Mouse (Mus musculus): ENCODE measurements around the gene Atp6v1g1.

The Atp6v1g1 gene

DNA sequence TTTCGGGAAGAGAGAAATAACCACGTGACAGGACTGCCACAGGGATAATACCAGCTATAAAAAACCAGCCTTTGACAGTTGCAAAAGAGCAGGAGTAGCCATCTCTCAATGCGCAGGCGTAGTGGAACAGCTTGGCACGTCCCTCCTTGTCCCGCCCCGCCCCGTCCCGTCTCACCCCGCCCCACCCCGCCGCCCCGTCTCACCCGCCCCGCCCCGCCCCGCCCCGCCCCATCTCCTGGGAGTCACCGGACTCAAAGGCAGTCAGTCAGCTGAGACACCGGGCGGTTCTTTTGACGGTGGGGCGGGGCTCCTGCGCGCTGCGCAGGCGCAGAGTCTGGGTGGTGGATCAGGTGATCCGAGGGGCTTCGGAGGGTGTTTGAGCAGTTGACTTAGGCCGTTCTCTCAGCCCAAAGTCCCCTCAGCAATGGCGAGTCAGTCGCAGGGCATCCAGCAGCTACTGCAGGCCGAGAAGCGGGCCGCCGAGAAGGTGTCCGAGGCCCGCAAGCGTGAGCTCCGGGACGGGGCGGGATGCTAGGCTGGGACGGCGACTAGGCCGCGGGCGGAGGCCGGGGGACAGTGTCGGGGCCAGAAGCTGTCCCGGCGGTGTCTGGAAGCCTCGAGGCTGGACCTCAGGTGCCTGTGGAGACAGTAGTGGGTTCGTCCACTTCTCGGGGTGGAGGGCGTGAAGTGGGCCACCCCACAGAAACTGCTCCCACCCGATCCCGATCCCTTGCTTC is at the start of gene Atp6v1g1:
Atp6v1g1 (plus strand) TSS at position 279 of the 737 bp plus-strand sequence.
- Histone ChIP-seq H3K27me3 (ENCODE audit: insufficient read depth, low read length) (no peaks in the 10 kb centered on the region), H3K4me1 (replicated peaks; ENCODE audit: low read depth, low read length) (peaks cover 41% of the 10 kb centered on the region), H3K9me3 (ENCODE audit: low read length) (no peaks in the 10 kb centered on the region), H3K4me3 (replicated peaks; ENCODE audit: low read length) (peak within 1 kb of the TSS; percentile 85), H3K36me3 (ENCODE audit: insufficient read depth, low read length) (peaks cover 37% of the 10 kb centered on the region)
- no peak for TF ChIP-seq NANOG (IDR thresholded peaks at IDR 0.05; ENCODE audit: borderline replicate concordance, low read length)
- TF ChIP-seq POU5F1 (IDR thresholded peaks at IDR 0.05; ENCODE audit: borderline replicate concordance, low read length), result no peak
- TF ChIP-seq CTCF (conservative IDR thresholded peaks at IDR 0.05; ENCODE audit: low read length), result no peak

DNA sequence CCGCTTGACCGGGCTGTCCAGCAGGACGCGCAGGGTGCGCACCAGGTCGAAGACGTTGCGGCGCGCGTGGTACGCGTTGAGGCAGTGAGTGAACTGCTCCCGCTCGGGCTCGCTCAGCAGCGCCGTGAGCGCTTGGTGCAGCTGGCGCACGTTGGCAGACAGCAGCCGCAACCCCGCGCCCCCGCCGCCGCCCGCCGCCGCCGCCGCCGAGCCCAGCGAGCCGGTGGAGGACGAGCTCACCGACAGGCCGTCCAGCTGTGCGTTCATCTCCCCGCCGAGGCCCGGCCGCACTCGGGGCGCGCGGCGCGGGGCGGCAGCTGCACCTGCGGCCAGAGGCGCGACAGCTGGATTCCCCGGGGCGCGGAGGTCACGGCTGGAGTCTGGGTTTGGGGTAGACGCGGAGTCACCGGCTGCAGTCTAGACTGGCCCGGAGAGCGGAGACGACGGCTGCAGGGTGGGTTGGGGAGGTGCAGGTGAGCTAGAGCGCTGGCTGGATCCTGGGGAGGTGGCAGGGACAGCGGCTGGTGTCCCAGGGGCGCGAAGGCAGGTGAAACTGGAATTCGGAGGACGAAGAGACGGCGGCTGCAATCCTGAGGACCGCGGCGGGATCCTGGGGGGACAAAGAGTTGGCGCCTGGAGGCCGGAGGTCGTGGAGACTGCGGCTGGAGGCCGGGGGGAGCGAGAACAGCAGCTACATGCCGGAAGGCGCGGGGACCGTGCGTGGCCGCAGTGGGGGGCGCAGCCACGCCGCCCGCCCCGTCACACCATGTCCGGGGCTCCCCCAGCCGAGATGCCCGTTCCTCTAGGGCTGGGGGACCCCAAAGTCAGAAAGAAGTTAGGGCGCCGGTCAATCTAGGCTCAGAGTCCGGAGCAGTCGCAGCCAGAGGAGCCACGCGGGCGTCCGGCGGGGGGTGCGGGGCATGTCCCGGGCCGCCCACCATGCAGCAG is 49.3 kb upstream of the Atp6v1g1 start:
- Histone ChIP-seq H3K36me3 (ENCODE audit: insufficient read depth, low read length) (peaks cover 16% of the 10 kb centered on the region), H3K4me3 (replicated peaks; ENCODE audit: low read length) (peak overlapping the region; percentile 90), H3K9me3 (ENCODE audit: low read length) (no peaks in the 10 kb centered on the region), H3K4me1 (replicated peaks; ENCODE audit: low read depth, low read length) (peaks cover 20% of the 10 kb centered on the region), H3K27me3 (ENCODE audit: insufficient read depth, low read length) (peaks cover 29% of the 10 kb centered on the region)
- no peak for TF ChIP-seq NANOG (IDR thresholded peaks at IDR 0.05; ENCODE audit: borderline replicate concordance, low read length)
- no peak for TF ChIP-seq POU5F1 (IDR thresholded peaks at IDR 0.05; ENCODE audit: borderline replicate concordance, low read length)
- TF ChIP-seq CTCF (conservative IDR thresholded peaks at IDR 0.05; ENCODE audit: low read length), result no peak

DNA sequence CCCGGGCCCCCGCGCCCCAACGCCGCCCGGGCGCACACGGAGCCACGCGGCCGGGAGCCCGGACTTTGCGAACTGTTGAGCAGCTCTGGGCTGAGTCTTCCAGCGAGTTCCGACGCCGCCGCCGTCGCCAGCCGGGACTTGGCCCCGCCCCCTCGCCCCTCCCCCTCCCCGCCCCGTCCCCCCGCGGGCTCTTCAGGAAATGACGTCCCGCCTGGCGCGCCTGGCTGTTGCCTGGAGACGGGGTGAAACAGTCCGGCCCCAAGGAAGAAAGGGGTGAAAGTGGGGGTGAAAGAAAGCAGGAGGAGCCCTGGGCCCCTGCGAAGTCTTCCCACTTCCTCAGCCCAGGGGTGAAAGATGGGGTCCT is 48.7 kb upstream of the Atp6v1g1 start, which contains the start of gene Whrn:
Whrn (minus strand) TSS at position 77 of the 364 bp plus-strand sequence.
- no peak for TF ChIP-seq CTCF (conservative IDR thresholded peaks at IDR 0.05; ENCODE audit: low read length)
- TF ChIP-seq POU5F1 (IDR thresholded peaks at IDR 0.05; ENCODE audit: borderline replicate concordance, low read length), result no peak
- TF ChIP-seq NANOG (IDR thresholded peaks at IDR 0.05; ENCODE audit: borderline replicate concordance, low read length), result no peak
- Histone ChIP-seq H3K36me3 (ENCODE audit: insufficient read depth, low read length) (peaks cover 12% of the 10 kb centered on the region), H3K4me3 (replicated peaks; ENCODE audit: low read length) (peak within 1 kb of the TSS; percentile 90), H3K27me3 (ENCODE audit: insufficient read depth, low read length) (peaks cover 36% of the 10 kb centered on the region), H3K9me3 (ENCODE audit: low read length) (no peaks in the 10 kb centered on the region), H3K4me1 (replicated peaks; ENCODE audit: low read depth, low read length) (peaks cover 20% of the 10 kb centered on the region)

DNA sequence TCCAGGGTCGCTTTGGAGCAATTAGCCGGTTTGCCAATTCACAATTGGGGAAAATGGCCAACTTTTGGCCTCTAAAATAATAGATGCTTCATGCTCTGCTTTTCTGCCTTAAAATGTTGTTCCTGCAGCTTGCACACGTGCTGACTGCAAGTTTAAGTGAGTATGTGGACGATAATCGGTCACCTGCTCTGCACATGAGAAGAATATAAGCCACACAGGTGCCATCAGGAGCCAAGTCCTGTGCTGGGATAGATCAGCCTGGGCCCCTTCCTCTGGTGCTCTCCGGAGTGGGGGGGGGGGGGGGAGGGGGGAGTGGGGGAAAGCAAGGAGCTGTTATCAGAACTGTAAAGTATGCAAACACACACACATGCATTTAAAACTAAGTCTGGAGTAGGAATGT is 48.3 kb upstream of the Atp6v1g1 start:
- Histone ChIP-seq H3K9me3 (ENCODE audit: low read length) (no peaks in the 10 kb centered on the region), H3K4me3 (replicated peaks; ENCODE audit: low read length) (peak overlapping the region; percentile 90), H3K27me3 (ENCODE audit: insufficient read depth, low read length) (peaks cover 40% of the 10 kb centered on the region), H3K4me1 (replicated peaks; ENCODE audit: low read depth, low read length) (peaks cover 20% of the 10 kb centered on the region), H3K36me3 (ENCODE audit: insufficient read depth, low read length) (peaks cover 9% of the 10 kb centered on the region)
- no peak for TF ChIP-seq POU5F1 (IDR thresholded peaks at IDR 0.05; ENCODE audit: borderline replicate concordance, low read length)
- TF ChIP-seq NANOG (IDR thresholded peaks at IDR 0.05; ENCODE audit: borderline replicate concordance, low read length), result no peak
- no peak for TF ChIP-seq CTCF (conservative IDR thresholded peaks at IDR 0.05; ENCODE audit: low read length)

DNA sequence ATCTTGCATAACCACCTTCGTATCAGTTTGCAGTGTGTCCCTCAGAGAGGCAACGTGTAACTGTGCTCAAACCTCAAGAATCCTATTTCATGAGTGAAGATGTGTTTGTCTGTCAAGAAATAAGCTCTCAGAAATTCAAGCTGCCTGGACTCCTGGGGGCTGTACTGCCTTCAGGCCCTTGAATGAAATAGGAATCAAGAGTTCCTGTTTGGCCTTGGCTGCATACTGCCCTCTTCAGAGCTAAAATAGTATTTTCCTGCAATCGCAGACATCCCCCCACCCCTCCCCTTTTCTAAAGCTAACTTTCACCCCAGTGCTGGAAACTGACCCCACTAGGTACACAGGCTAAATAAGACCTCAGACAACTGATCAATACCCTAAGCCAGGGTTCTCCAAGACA is 46.2 kb upstream of the Atp6v1g1 start:
- Histone ChIP-seq H3K4me3 (replicated peaks; ENCODE audit: low read length) (no peak overlapping the region), H3K36me3 (ENCODE audit: insufficient read depth, low read length) (no peaks in the 10 kb centered on the region), H3K4me1 (replicated peaks; ENCODE audit: low read depth, low read length) (peaks cover 19% of the 10 kb centered on the region), H3K27me3 (ENCODE audit: insufficient read depth, low read length) (peaks cover 42% of the 10 kb centered on the region), H3K9me3 (ENCODE audit: low read length) (no peaks in the 10 kb centered on the region)
- TF ChIP-seq NANOG (IDR thresholded peaks at IDR 0.05; ENCODE audit: borderline replicate concordance, low read length) (no peak), CTCF (conservative IDR thresholded peaks at IDR 0.05; ENCODE audit: low read length) (peak; percentile 53)

DNA sequence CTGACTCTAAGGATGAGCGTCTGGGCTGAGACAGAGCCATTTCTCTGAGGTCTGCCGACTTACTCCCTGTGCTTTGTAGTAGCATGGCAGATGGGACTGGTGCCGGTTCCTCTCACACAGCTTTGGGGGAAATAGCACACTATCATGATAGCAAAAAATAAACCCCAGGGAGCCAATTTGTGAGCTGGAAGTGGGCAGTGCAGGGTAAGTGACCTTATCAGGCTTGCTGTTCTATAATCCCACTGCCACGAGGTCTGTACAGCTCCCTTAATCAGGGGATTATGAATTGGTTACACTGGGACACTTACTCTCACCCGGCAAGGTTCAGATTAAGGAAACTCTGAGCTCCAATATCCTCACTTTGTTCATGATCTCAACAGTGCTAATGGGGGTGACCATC is 43.5 kb upstream of the Atp6v1g1 start:
- no peak overlapping the region for H3K4me3 ChIP-seq (replicated peaks; ENCODE audit: low read length)
- H3K27me3 ChIP-seq (ENCODE audit: insufficient read depth, low read length), result peaks cover 22% of the 10 kb centered on the region

DNA sequence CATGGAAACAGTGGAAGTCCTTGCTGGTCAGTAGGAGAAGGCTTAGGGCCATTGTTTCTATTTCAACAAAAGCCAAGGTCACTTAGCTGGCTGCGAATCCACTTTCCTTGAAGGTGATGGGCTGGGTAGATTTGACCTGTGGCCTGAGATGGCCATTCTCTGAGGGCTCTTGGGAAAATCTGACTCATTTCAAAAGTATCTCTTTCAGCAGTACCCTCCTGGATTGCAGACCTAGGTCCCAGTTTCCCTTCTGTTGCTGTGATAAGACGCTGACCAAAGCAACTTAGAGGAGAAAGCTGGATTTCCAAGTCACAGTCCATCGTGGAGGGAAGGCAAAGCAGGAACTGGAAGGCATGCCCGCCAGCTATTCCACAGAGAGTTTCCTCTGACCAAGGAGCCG is 40.6 kb upstream of the Atp6v1g1 start:
- Histone ChIP-seq H3K36me3 (ENCODE audit: insufficient read depth, low read length) (no peaks in the 10 kb centered on the region), H3K4me3 (replicated peaks; ENCODE audit: low read length) (no peak overlapping the region), H3K9me3 (ENCODE audit: low read length) (peaks cover 5% of the 10 kb centered on the region; the same call in 1 of the 2 replicates), H3K27me3 (ENCODE audit: insufficient read depth, low read length) (peaks cover 22% of the 10 kb centered on the region), H3K4me1 (replicated peaks; ENCODE audit: low read depth, low read length) (no peaks in the 10 kb centered on the region)
- TF ChIP-seq NANOG (IDR thresholded peaks at IDR 0.05; ENCODE audit: borderline replicate concordance, low read length) (no peak), CTCF (conservative IDR thresholded peaks at IDR 0.05; ENCODE audit: low read length) (no peak), POU5F1 (IDR thresholded peaks at IDR 0.05; ENCODE audit: borderline replicate concordance, low read length) (no peak)

More for the DNA sequence above, 43.5 kb upstream of the Atp6v1g1 start:
- H3K9me3 ChIP-seq (ENCODE audit: low read length), result peaks cover 4% of the 10 kb centered on the region; the same call in 1 of the 2 replicates
- TF ChIP-seq CTCF (conservative IDR thresholded peaks at IDR 0.05; ENCODE audit: low read length), result no peak
- TF ChIP-seq NANOG (IDR thresholded peaks at IDR 0.05; ENCODE audit: borderline replicate concordance, low read length), result no peak
- no peak for TF ChIP-seq POU5F1 (IDR thresholded peaks at IDR 0.05; ENCODE audit: borderline replicate concordance, low read length)
- H3K4me1 ChIP-seq (replicated peaks; ENCODE audit: low read depth, low read length), result peaks cover 8% of the 10 kb centered on the region; the same call in 1 of the 2 replicates
- no peaks in the 10 kb centered on the region for H3K36me3 ChIP-seq (ENCODE audit: insufficient read depth, low read length)

DNA sequence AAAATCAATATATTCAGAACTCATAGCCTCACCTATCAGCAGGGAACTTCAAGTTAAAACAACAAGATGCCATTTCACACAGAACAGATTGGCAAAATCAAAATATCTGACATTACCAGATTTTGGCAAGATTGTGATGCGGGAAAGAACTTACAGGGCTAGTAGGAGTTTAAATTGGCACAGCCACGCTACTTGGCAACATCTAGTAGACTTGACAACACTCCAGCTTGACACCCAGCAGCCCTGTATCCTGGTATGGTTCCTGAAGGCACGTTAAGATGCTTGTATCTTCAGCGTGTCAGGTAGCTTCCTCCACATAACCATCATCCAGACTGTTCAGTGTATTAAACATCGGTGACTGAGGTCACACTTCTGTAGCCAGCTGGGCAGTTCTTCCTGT is 37.1 kb upstream of the Atp6v1g1 start:
- no peaks in the 10 kb centered on the region for H3K36me3 ChIP-seq (ENCODE audit: insufficient read depth, low read length)
- TF ChIP-seq POU5F1 (IDR thresholded peaks at IDR 0.05; ENCODE audit: borderline replicate concordance, low read length), result no peak
- TF ChIP-seq NANOG (IDR thresholded peaks at IDR 0.05; ENCODE audit: borderline replicate concordance, low read length), result no peak
- no peak for TF ChIP-seq CTCF (conservative IDR thresholded peaks at IDR 0.05; ENCODE audit: low read length)
- no peak overlapping the region for H3K4me3 ChIP-seq (replicated peaks; ENCODE audit: low read length)
- no peaks in the 10 kb centered on the region for H3K4me1 ChIP-seq (replicated peaks; ENCODE audit: low read depth, low read length)
- H3K27me3 ChIP-seq (ENCODE audit: insufficient read depth, low read length), result peaks cover 5% of the 10 kb centered on the region; the same call in 1 of the 2 replicates
- H3K9me3 ChIP-seq (ENCODE audit: low read length), result peaks cover 14% of the 10 kb centered on the region
